Mouse (Mus musculus): ENCODE measurements at regions not wholly inside any gene's neighbourhood (a gene's known extent, or its start where the extent isn't known, plus 50 kb on each side); places are given as distances from the start of the nearest gene placed in this dataset.
A peak's percentile ranks its signal among the peaks of the same experiment; 100 is the strongest.

GRCm38 (mm10) chr3:51033292-51033691, 191.0 kb upstream of the Noct start:
- DNase-seq: no peak

GRCm38 (mm10) chr3:51036700-51037306, 187.4 kb upstream of the Noct start:
- DNase-seq: no peak

- no peak for DNase-seq
These were observed 181.9 kb upstream of the Noct start for GRCm38 (mm10) chr3:51042223-51042846.

GRCm38 (mm10) chr3:51048739-51049138, 175.5 kb upstream of the Noct start:
- DNase-seq: no peak

GRCm38 (mm10) chr3:51050156-51050555, 174.1 kb upstream of the Noct start:
- DNase-seq: no peak

- no peak for DNase-seq
These were observed 169.2 kb upstream of the Noct start for GRCm38 (mm10) chr3:51055004-51055403.

GRCm38 (mm10) chr3:51064201-51064600, 160.0 kb upstream of the Noct start:
- DNase-seq: no peak

- DNase-seq: no peak
These were observed 157.9 kb upstream of the Noct start for GRCm38 (mm10) chr3:51066373-51066772.

- DNase-seq: no peak
These were observed 151.8 kb upstream of the Noct start for GRCm38 (mm10) chr3:51072417-51072816.

GRCm38 (mm10) chr3:51073003-51073679, 151.1 kb upstream of the Noct start:
- no peak for DNase-seq

- DNase-seq: no peak
These were observed 150.4 kb upstream of the Noct start for GRCm38 (mm10) chr3:51073743-51074319.

GRCm38 (mm10) chr3:51075219-51075920, 148.9 kb upstream of the Noct start:
- no peak for DNase-seq

- DNase-seq: no peak
These were observed 145.8 kb upstream of the Noct start for GRCm38 (mm10) chr3:51078459-51078858.

- DNase-seq: no peak
These were observed 143.8 kb upstream of the Noct start for GRCm38 (mm10) chr3:51080415-51080814.

GRCm38 (mm10) chr3:51080855-51081254, 143.4 kb upstream of the Noct start:
- no peak for DNase-seq

GRCm38 (mm10) chr3:51082831-51083575, 141.2 kb upstream of the Noct start:
- DNase-seq: no peak

- no peak for DNase-seq
These were observed 140.7 kb upstream of the Noct start for GRCm38 (mm10) chr3:51083583-51083982.

GRCm38 (mm10) chr3:51086441-51086849, 137.8 kb upstream of the Noct start:
- no peak for DNase-seq

- no peak for DNase-seq
These were observed 137.2 kb upstream of the Noct start for GRCm38 (mm10) chr3:51087076-51087475.

- peak; percentile 33 for DNase-seq
These were observed 135.1 kb upstream of the Noct start for GRCm38 (mm10) chr3:51089036-51089669.

- peak; percentile 41 for DNase-seq
These were observed 132.8 kb upstream of the Noct start for GRCm38 (mm10) chr3:51091478-51091877.
